Mouse (Mus musculus) limb, embryonic 12.5 days (tissue): Measurements from ENCODE around the gene Ip6k3. TPM values are rescaled to one million over a fixed set of nuclear protein-coding genes. Genes with fewer than 3 reads are reported as not detected.

Experiments used
- ATAC-seq: fragments of 200-750 bp; cut with Nextera tagmentation; 2 replicates; pipeline ENCODE4 v1.8.0; 2017; ENCODE audit warnings: low read depth, moderate TSS enrichment; ENCODE audit not compliant: insufficient number of reproducible peaks, insufficient read depth, low FRiP score, low TSS enrichment
- H3K27ac ChIP-seq: fragments of 300-500 bp; sonication (generic); 2 replicates; pipeline ENCODE4 v1.5.1; 2016; ENCODE audit warnings: mild to moderate bottlenecking, moderate library complexity
- H3K27me3 ChIP-seq: fragments of 300-500 bp; sonication (generic); 2 replicates; pipeline ENCODE4 v1.6.1; 2016; ENCODE audit warnings: mild to moderate bottlenecking, moderate library complexity
- H3K36me3 ChIP-seq: fragments of 300-500 bp; sonication (generic); 2 replicates; pipeline ENCODE4 v1.6.1; 2016; ENCODE audit warnings: mild to moderate bottlenecking, moderate library complexity
- H3K4me1 ChIP-seq: fragments of 300-500 bp; sonication (generic); replicated peaks from 2 replicates; pipeline ENCODE4 v1.6.1; 2016
- H3K4me2 ChIP-seq: fragments of 300-500 bp; sonication (generic); 2 replicates; pipeline ENCODE4 v1.6.1; 2016; ENCODE audit warnings: mild to moderate bottlenecking, moderate library complexity
- H3K4me3 ChIP-seq: fragments of 300-500 bp; sonication (generic); replicated peaks from 2 replicates; pipeline ENCODE4 v1.5.1; 2016; ENCODE audit warnings: mild to moderate bottlenecking
- H3K9ac ChIP-seq: fragments of 300-500 bp; sonication (generic); replicated peaks from 2 replicates; pipeline ENCODE4 v1.6.1; 2016; ENCODE audit warnings: mild to moderate bottlenecking, moderate library complexity
- H3K9me3 ChIP-seq: fragments of 300-500 bp; sonication (generic); 2 replicates; pipeline ENCODE4 v1.6.1; 2016; ENCODE audit warnings: mild to moderate bottlenecking, moderate library complexity
- WGBS: fragments of 180-500 bp; shearing (Covaris S2); methylation state at CpG from one replicate; pipeline ENCODE4 v1.1.7; 2016; 5-methylcytosine and 5-hydroxymethylcytosine counted together
- polyA plus RNA-seq: library from polyadenylated mRNA; unstranded; fragments of >200 nt; fragmentation: Nextera tagmentation; extraction: Ambion mirVana; gene quantifications from 2 replicates; pipeline ENCODE4 v1.2.1, GENCODE M21; 2016

The Ip6k3 gene
- 0.20 and 0.45 TPM in 2 replicates for polyA plus RNA-seq

DNA sequence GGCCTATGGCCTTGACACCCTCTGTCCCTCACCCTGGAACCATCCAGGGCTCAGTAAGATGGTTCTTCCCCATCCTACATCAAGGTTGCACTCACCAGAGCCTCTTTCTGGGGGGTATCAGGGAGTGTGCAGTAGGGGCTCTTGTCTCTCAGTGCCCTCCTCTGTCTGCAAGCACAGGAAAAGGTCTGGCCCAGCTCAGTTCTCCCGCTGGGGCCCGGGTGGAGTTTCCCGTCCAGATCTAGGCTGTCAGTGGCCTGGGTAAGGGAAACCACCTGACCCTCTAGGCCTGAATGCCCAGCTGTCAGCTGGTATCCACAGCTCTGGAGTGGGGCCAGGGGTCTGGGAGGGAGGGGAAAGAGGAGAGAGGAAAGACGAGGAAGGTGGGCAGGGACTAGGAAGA is at the start of gene Ip6k3:
Ip6k3 (minus strand) TSS at position 251 of the 400 bp plus-strand sequence.
- ATAC-seq, result no peak
- WGBS, result 56% methylated on average over 4 of the region's 4 CpGs
- no peaks in the 10 kb centered on the region for H3K27me3 ChIP-seq
- no peak within 1 kb of the TSS for H3K4me3 ChIP-seq
- no peaks in the 10 kb centered on the region for H3K36me3 ChIP-seq
- peaks cover 42% of the 10 kb centered on the region for H3K4me1 ChIP-seq
- no peak within 1 kb of the TSS for H3K27ac ChIP-seq
- no peaks in the 10 kb centered on the region for H3K9me3 ChIP-seq
- no peak within 1 kb of the TSS for H3K4me2 ChIP-seq
- no peak within 1 kb of the TSS for H3K9ac ChIP-seq

DNA sequence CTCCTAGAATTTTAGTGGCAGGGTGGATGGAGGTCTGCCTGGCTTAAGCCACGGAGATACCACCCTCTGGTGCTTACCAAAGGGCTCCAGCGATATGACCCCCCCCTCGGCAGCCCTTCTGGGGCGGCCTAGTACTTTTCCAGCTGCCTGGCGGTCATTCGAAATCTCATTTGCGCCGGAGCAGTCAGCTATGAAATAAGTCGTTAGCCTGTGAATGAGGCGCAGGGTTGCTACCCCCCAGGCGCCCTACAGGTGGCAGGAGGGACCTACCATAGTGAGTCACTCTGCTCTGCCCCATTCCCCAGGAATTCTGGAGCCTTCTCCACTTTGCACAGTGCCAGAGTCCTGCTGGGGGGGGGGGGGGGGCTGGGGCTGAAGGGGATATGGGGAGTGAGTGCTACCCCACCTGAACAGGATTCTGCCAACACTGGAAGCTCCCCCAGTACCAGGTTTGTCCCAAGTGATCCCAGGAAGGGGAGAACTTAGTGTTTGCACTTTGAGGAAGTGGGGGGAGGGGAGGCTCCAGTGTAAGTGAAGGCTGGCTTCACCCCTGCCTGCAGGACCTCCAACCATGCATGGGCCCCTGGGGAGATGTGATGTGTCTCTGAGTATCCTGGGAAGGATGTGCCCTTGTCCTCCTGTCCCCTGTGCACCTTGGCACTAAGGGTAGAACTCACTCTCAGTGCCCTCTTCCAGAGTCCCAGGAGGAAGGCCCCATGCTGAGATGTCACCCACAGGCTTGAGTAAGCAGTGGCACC is 45.4 kb upstream of the Ip6k3 start:
- H3K4me2 ChIP-seq, result no peak overlapping the region

DNA sequence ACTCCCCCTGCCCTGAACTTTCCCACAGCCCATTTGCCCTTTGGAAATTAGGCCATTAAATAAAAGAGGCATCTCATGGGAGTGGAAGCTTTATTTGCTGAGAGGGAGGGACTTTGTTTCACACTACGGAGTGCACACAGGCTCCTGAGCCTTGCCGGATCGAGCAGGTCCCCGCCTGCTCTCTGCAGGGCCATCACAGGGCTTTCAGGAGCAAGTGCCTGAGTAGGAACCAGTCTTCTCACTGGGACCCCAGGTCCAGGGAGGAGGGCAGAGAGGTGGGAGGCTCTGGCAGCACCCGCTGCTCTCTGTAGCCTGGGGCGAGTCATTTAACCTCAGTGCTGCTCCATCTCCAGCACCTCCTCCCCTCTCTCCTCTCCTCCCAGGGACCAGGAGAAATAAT is 44.4 kb upstream of the Ip6k3 start:
- Histone ChIP-seq H3K27ac (no peak overlapping the region), H3K36me3 (no peaks in the 10 kb centered on the region), H3K9me3 (peaks cover 12% of the 10 kb centered on the region; the same call in 1 of the 2 replicates), H3K4me2 (no peak overlapping the region), H3K4me3 (no peak overlapping the region), H3K27me3 (peaks cover 13% of the 10 kb centered on the region), H3K4me1 (peaks cover 24% of the 10 kb centered on the region), H3K9ac (no peak overlapping the region)
- WGBS, result 26% methylated on average over 6 of the region's 6 CpGs
- ATAC-seq, result no peak

More for the DNA sequence above, 45.4 kb upstream of the Ip6k3 start:
- Histone ChIP-seq H3K27ac (no peak overlapping the region), H3K27me3 (peaks cover 18% of the 10 kb centered on the region), H3K9ac (no peak overlapping the region), H3K9me3 (peaks cover 12% of the 10 kb centered on the region; the same call in 1 of the 2 replicates), H3K4me3 (no peak overlapping the region), H3K36me3 (no peaks in the 10 kb centered on the region), H3K4me1 (peaks cover 15% of the 10 kb centered on the region)
- 7% methylated on average over 11 of the region's 11 CpGs for WGBS
- ATAC-seq, result peak; percentile 69

GRCm38 (mm10) chr17:27207113-27207707 is 39.6 kb upstream of the Ip6k3 start:
- WGBS, result 16% methylated on average over 11 of the region's 11 CpGs
- no peak for ATAC-seq
- H3K27ac ChIP-seq, result peak overlapping the region; percentile 59; the same call in 1 of the 2 replicates
- no peaks in the 10 kb centered on the region for H3K9me3 ChIP-seq
- H3K4me1 ChIP-seq, result peaks cover 47% of the 10 kb centered on the region
- H3K4me2 ChIP-seq, result peak overlapping the region; percentile 15
- H3K9ac ChIP-seq, result no peak overlapping the region; the same call in 1 of the 2 replicates
- no peak overlapping the region for H3K4me3 ChIP-seq
- peaks cover 6% of the 10 kb centered on the region; the same call in 1 of the 2 replicates for H3K27me3 ChIP-seq
- H3K36me3 ChIP-seq, result peaks cover 3% of the 10 kb centered on the region; the same call in 1 of the 2 replicates

GRCm38 (mm10) chr17:27204075-27204909 is 36.7 kb upstream of the Ip6k3 start, which contains the start of gene Lemd2:
Gene Lemd2 (minus strand): TSS chr17:27204469.
- peak within 1 kb of the TSS; percentile 85 for H3K4me2 ChIP-seq
- peak within 1 kb of the TSS; percentile 96 for H3K27ac ChIP-seq
- H3K9me3 ChIP-seq, result no peaks in the 10 kb centered on the region
- no peaks in the 10 kb centered on the region for H3K27me3 ChIP-seq
- WGBS, result 6% methylated on average over 75 of the region's 97 CpGs
- peaks cover 31% of the 10 kb centered on the region for H3K36me3 ChIP-seq
- peaks cover 68% of the 10 kb centered on the region for H3K4me1 ChIP-seq
- H3K4me3 ChIP-seq, result peak within 1 kb of the TSS; percentile 97
- H3K9ac ChIP-seq, result peak within 1 kb of the TSS; percentile 98
- peak; percentile 84 for ATAC-seq

DNA sequence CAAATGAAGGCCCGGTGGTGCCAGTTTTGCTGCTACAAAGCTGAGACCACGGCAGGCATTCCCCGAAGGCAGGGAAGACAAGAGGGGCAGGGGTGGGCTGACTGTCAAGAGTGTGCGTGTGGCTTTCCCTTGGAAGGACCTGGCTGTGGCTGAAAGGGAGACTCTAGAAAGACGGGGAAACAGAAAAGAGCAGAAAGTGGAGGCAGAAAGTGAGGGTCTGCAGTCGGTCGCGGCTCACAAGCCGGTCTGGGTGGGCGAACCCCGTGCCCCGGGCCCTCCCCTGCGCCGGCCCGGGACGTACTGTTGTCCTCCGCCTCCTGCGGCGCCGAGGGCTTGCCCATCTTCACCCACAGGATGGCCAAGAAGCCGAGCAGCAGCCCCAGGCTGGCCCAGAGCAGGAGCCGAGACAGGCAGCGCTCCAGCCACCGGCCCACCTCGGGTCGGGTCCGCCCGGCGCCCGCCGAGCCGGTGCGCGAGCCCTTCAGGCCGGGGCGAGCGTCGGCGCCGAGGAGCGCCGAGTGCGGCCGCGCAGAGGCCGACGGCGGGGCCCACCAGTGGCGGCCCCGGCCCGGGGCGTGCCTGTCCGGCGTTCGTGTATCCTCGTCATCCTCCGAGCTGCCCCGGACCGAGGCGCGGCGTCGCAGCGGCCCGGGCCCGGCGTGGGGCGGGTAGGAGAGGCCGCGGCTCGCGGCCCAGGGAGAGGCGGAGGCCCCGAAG is 35.9 kb upstream of the Ip6k3 start:
- Histone ChIP-seq H3K36me3 (peaks cover 39% of the 10 kb centered on the region), H3K9ac (peak overlapping the region; percentile 98), H3K9me3 (no peaks in the 10 kb centered on the region), H3K4me2 (peak overlapping the region; percentile 85), H3K27me3 (no peaks in the 10 kb centered on the region), H3K27ac (peak overlapping the region; percentile 96), H3K4me1 (peaks cover 68% of the 10 kb centered on the region), H3K4me3 (peak overlapping the region; percentile 97)
- ATAC-seq, result no peak
- under 1% methylated on average over 65 of the region's 74 CpGs for WGBS

DNA sequence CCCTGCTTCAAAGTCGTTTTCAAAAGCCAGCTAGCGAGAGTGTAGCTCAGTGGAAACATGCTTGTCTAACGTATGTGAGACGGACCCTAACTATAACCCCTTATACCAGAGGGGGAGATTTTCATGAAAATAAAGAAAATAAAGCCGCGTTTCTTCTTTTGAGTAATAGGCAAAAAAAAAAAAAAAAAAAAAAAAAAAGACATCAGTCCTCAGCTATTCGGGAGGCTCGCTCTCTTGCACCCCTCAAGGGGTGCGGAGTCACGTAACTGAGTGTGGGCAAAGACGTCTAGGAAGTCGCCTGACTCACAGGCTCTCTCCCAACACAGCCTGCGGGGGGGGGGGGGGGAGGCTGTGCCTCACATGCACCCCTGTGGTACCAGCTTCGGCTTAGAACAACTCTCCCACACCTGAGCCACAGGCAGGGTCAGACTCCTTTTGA is 35.3 kb upstream of the Ip6k3 start:
- no peaks in the 10 kb centered on the region for H3K27me3 ChIP-seq
- ATAC-seq, result no peak
- WGBS, result 43% methylated on average over 14 of the region's 14 CpGs
- H3K9me3 ChIP-seq, result no peaks in the 10 kb centered on the region
- H3K4me3 ChIP-seq, result peak overlapping the region; percentile 97
- H3K27ac ChIP-seq, result peak overlapping the region; percentile 96; the same call in 1 of the 2 replicates
- peak overlapping the region; percentile 98 for H3K9ac ChIP-seq
- peak overlapping the region; percentile 85 for H3K4me2 ChIP-seq
- H3K4me1 ChIP-seq, result peaks cover 68% of the 10 kb centered on the region
- H3K36me3 ChIP-seq, result peaks cover 45% of the 10 kb centered on the region

DNA sequence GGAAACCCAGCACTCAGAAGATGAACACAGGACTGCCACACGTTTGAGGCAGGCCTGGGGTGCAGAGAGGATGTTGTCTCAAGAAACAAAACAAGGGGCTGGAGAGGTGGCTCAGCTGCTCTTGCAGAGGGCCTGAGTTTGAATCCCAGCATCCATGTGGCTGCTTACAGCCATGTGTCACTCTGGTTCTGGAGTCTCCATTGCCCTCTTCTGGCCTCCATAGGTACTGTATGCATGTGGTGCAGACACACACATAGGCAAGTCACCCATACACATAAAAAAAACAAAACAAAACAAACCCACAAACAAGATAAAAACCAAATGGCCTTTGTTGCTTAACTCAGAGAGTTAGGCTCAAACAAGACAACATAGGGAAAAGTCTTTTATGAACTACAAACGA is 34.4 kb upstream of the Ip6k3 start:
- no peak for ATAC-seq
- WGBS, result 81% methylated on average over 2 of the region's 2 CpGs
- H3K4me1 ChIP-seq, result peaks cover 62% of the 10 kb centered on the region
- H3K36me3 ChIP-seq, result peaks cover 54% of the 10 kb centered on the region
- no peaks in the 10 kb centered on the region for H3K27me3 ChIP-seq
- H3K4me2 ChIP-seq, result no peak overlapping the region
- H3K9ac ChIP-seq, result no peak overlapping the region
- H3K27ac ChIP-seq, result peak overlapping the region; percentile 74
- no peaks in the 10 kb centered on the region for H3K9me3 ChIP-seq
- no peak overlapping the region for H3K4me3 ChIP-seq

DNA sequence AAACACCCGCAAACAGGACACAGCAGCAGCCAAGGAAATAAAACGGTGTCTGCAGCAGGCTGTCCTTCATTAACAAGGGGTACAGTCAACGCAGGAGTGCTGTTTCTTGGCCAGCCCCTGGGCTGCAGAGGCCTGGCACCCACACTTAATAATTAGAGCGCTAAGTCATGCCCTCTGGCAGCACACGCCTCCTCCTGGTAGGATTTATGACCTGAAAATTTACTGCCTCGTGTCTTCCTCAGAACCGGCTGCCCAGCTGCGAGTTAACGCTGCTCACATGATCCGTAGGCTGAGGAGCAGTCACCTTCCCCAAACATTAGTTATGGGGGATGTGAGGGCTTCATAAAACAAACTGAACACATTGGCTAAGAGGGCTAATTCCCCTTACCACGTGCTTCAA is 33.2 kb upstream of the Ip6k3 start:
- H3K4me3 ChIP-seq, result no peak overlapping the region
- no peaks in the 10 kb centered on the region for H3K9me3 ChIP-seq

DNA sequence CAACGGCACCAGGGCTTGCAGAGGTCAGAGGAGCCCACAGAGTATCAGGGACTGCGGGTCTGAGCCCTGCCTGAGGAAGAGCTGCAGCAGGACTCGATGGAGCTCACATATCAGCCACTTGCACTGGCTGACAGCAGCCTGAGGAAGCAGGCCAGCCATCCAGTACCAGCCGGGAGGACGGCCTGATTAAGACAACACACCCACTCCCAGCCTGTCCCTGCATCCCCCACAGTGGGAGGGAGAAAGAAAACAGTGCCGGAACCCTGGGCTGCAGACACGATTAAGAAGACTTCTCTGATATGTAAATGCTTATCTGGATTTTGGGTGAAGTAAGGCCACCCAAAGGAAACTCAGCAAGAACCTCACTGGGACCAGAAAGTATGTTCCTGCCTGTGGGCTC is 32.3 kb upstream of the Ip6k3 start:
- Histone ChIP-seq H3K27ac (peak overlapping the region; percentile 74), H3K9me3 (no peaks in the 10 kb centered on the region), H3K4me3 (no peak overlapping the region), H3K4me2 (no peak overlapping the region), H3K27me3 (no peaks in the 10 kb centered on the region), H3K9ac (peak overlapping the region; percentile 23; the same call in 1 of the 2 replicates), H3K36me3 (peaks cover 76% of the 10 kb centered on the region), H3K4me1 (peaks cover 52% of the 10 kb centered on the region)
- WGBS, result 52% methylated on average over 7 of the region's 7 CpGs
- no peak for ATAC-seq

More for the DNA sequence above, 33.2 kb upstream of the Ip6k3 start:
- Histone ChIP-seq H3K9ac (peak overlapping the region; percentile 23; the same call in 1 of the 2 replicates), H3K36me3 (peaks cover 66% of the 10 kb centered on the region), H3K4me2 (peak overlapping the region; percentile 16; the same call in 1 of the 2 replicates), H3K4me1 (peaks cover 59% of the 10 kb centered on the region), H3K27ac (peak overlapping the region; percentile 74), H3K27me3 (no peaks in the 10 kb centered on the region)
- ATAC-seq, result no peak
- WGBS, result 4% methylated on average over 11 of the region's 11 CpGs
